Mouse (Mus musculus) erythroblast, embryonic 14.5 days (primary cell): Measurements from ENCODE around the gene Tssk6. TPM values are rescaled to one million over a fixed set of nuclear protein-coding genes. Genes with fewer than 3 reads are reported as not detected.

ENCODE experiments used
- H3K27me3 ChIP-seq: 2 replicates; pipeline ENCODE4 v1.6.1; 2012; ENCODE audit warnings: inconsistent platforms; ENCODE audit not compliant: control insufficient read depth
- H3K36me3 ChIP-seq: 2 replicates; pipeline ENCODE4 v1.6.1; 2012; ENCODE audit warnings: mild to moderate bottlenecking, inconsistent platforms; ENCODE audit not compliant: control insufficient read depth
- H3K4me1 ChIP-seq: 2 replicates; pipeline ENCODE4 v1.6.1; 2012; ENCODE audit warnings: inconsistent platforms; ENCODE audit not compliant: control insufficient read depth
- H3K4me3 ChIP-seq: replicated peaks from 2 replicates; pipeline ENCODE3; 2012; ENCODE audit warnings: moderate library complexity, mild to moderate bottlenecking, inconsistent platforms
- H3K9me3 ChIP-seq: 2 replicates; pipeline ENCODE4 v1.6.1; 2012; ENCODE audit warnings: low read length, inconsistent platforms, mixed read lengths; ENCODE audit not compliant: control insufficient read depth
- GATA1 ChIP-seq: IDR thresholded peaks from 2 replicates; pipeline ENCODE4 v1.6.1; 2012; ENCODE audit warnings: low read length, inconsistent platforms, mixed read lengths
- TAL1 ChIP-seq: IDR thresholded peaks from 3 replicates; pipeline ENCODE4 v1.6.1; 2012; ENCODE audit warnings: low read length, inconsistent platforms, mixed read lengths
- polyA plus RNA-seq: library from polyadenylated mRNA; stranded (reverse); fragments of >175 nt; gene quantifications from 2 replicates; pipeline ENCODE4 v1.2.3, GENCODE M21; 2012

Tssk6 gene
- polyA plus RNA-seq, 1 experiment, result 0.10 TPM

DNA sequence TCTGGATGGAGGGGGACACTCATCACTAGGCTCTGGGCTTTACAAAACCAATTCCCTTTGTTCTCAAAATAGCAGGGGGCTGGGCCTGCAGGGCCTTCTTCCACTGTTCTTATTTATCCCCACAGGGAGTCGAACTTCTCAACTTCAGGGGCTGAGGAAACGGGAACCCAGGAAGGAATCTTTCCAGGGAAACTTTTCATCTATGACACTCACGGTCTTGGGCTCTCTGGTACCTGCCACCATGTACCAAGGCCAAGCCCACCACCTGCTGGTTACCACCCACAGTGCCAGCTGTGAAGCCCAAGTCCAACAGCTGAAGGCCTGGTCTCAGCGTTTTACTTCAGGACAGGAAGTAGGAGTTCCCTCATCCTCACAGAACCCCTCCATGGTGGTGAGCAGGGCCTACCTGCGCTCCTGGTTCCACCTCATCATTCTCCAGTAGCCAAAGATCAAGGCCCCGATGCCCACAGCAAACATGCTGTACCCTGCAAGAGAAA lies 7.1 kb upstream of the Tssk6 start:
- H3K27me3 ChIP-seq, result peaks cover 12% of the 10 kb centered on the region
- no peak overlapping the region for H3K4me3 ChIP-seq
- H3K4me1 ChIP-seq, result peaks cover 24% of the 10 kb centered on the region
- no peaks in the 10 kb centered on the region for H3K9me3 ChIP-seq
- TF ChIP-seq TAL1 (no peak), GATA1 (no peak)
- H3K36me3 ChIP-seq, result peaks cover 69% of the 10 kb centered on the region

DNA sequence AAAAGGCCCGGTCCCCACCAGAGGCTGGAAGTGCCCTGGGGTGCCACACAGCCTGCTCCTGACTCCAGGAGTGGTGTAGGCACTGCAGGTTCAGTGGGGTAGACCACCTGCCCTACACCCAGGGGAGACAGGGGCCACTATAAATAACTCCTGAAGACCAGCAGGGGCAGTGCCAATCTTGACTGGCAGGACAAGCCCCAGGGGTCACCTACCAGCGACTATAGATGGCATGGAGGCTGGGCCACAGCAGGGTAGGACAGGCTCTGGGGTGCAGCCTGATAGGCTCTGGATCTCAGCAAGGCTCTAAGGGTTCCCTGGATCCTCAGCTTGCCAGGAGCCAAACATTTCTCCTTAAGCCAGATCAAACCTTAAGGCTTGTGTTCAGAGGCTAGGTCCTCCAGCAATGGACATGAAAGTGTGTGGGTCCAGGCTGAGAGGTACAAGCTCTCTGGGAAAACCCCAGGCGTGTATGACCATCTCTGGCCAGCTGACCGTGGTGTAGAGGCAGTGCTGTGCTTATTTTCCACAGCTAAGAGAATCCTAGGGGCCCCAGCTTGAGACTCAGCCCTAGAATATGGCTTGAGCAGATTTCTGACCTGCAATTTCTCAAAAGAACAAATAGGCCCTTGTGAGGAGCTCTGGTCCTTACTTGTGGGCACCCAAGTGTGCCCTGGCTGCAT lies 6.1 kb upstream of the Tssk6 start:
- no peaks in the 10 kb centered on the region for H3K9me3 ChIP-seq
- H3K4me1 ChIP-seq, result peaks cover 35% of the 10 kb centered on the region
- TF ChIP-seq GATA1, result no peak
- no peak for TF ChIP-seq TAL1
- no peak overlapping the region for H3K4me3 ChIP-seq
- peaks cover 2% of the 10 kb centered on the region for H3K27me3 ChIP-seq
- H3K36me3 ChIP-seq, result peaks cover 75% of the 10 kb centered on the region

DNA sequence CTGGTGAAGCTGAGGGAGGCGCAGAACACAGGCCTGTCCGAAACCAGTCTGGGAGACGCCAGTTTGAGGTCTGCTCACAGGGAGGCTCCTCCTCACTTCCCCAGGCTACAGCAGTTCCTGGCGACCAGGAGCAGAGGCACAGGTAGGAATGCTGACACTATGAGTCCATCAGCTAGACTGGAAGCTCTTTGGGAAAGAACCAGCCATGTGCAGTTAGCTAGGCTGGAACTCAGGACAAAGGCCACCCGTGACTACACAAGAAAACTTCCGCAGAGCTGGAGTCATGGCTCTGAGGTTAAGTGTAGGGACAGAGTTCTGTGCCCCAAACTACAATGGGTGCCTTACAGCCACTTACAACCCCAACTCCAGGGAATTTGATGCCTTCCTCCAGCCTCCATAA lies 4.1 kb upstream of the Tssk6 start:
- Histone ChIP-seq H3K9me3 (no peaks in the 10 kb centered on the region), H3K36me3 (peaks cover 68% of the 10 kb centered on the region)
- TF ChIP-seq TAL1 (no peak), GATA1 (no peak)

DNA sequence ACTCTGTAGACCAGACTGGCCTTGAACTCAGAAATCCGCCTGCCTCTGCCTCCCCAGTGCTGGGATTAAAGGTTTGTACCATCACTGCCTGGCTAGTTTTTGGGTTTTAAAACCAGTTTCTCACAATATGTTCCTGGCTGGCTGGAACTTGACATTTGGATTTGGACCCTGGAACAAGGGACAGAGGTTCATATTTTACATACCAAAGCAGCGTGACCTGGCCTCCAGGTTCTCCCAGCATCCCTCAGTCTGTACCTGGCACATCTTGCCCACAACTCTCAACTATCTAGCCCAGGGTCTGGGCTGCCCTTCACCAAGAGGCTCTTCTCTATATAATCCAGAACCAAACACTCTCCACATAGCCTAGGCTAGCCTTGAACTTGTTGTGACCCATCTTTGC lies 2.1 kb upstream of the Tssk6 start:
- Histone ChIP-seq H3K9me3 (no peaks in the 10 kb centered on the region), H3K36me3 (peaks cover 48% of the 10 kb centered on the region), H3K4me1 (peaks cover 65% of the 10 kb centered on the region), H3K27me3 (no peaks in the 10 kb centered on the region), H3K4me3 (no peak overlapping the region)
- TF ChIP-seq GATA1 (no peak), TAL1 (no peak)

More for the DNA sequence above, 4.1 kb upstream of the Tssk6 start:
- Histone ChIP-seq H3K4me1 (peaks cover 50% of the 10 kb centered on the region), H3K27me3 (no peaks in the 10 kb centered on the region), H3K4me3 (no peak overlapping the region)

DNA sequence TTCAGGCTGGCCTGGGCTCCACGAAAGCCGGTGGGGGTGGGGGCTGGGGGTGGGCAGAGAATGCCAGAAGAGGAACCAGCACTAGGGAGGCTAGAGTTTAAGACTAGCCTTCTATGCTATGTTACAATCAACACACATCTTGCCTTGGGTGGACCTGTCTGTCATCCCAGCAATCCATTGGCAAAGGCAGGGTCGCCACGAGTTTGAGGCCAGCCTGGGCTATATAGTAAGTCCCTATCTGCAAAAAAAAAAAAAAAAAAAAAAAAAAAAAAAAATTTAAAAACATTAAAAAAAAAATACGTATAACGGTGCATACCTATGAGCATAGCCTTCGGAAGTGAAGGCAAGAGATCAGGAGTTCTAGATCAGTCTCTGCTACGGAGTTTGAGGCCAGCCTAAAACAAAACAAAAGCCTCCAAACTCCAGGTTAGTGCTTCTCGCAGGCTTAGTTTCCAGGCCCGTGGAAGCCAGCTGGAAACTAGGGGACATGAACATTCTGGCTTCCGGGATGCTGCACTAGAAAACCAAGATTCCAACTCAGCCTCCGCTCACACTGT lies 1.0 kb upstream of the Tssk6 start:
- peak overlapping the region; percentile 68 for H3K4me3 ChIP-seq
- H3K36me3 ChIP-seq, result peaks cover 38% of the 10 kb centered on the region
- no peak for TF ChIP-seq TAL1
- TF ChIP-seq GATA1, result no peak
- no peaks in the 10 kb centered on the region for H3K27me3 ChIP-seq
- H3K4me1 ChIP-seq, result peaks cover 73% of the 10 kb centered on the region
- H3K9me3 ChIP-seq, result no peaks in the 10 kb centered on the region

DNA sequence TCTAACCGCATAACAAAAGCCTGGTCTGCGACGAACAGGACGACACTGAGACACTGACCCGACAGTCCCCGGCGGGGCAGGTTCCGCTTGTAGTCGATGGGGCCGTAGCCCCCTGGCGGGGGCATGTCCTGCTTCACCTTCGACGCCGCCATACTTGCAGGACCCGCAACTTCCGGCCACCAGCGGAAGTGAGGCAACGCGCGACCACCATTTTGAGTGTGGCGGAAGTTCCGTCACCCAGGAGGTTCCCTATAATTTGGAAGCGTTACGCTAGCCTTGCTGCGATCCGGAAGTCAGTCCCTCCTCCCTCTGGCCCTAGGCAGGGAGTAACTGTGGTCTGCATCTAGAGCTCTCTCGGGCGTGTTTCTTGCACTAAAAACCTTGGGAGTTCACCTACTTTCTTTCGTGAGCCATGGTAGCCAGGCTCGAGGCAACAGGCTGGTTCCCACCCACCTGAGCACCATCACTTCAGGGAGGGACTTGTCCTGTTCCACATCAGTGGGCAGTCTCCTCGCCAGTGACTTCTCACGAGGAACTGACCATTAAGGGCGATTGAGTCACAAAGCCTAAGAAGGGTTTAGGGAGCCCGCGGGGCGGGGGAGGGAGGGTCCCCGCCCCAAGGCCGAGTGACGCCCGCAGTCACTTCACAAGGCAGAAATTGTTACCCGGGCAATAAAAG lies 361 bp upstream of the Tssk6 start:
- peaks cover 80% of the 10 kb centered on the region for H3K4me1 ChIP-seq
- H3K9me3 ChIP-seq, result no peaks in the 10 kb centered on the region
- TF ChIP-seq GATA1 (no peak), TAL1 (no peak)
- peaks cover 37% of the 10 kb centered on the region for H3K36me3 ChIP-seq
- H3K4me3 ChIP-seq, result peak overlapping the region; percentile 68
- H3K27me3 ChIP-seq, result no peaks in the 10 kb centered on the region

DNA sequence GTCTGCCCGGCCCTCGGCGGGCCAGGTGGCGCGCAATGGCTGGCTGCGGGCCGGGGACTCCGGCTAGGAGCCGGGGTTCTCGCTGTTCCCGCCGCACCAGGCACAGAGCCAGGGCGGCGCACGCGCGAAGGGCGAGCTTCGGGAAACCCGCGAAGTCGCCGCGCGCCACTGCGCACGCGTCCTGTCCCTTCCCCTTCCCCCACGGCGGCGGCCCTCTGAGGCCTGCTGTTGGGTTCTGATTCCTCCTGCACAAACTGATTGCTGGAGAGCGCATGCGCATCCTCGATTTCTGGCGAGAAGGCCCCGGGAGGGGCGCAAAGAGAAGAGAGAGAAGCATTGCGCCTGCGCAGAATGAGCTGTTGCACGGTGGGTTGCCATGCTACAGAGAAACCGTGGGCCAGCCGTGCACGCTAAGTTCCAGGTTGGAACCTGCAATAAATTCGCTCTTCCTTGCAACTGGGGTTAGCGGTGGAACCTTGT lies 1.1 kb downstream of the Tssk6 start:
- H3K4me3 ChIP-seq, result peak overlapping the region; percentile 68
- TF ChIP-seq GATA1, result peak; percentile 47; the same call in 1 of the 2 replicates
- TF ChIP-seq TAL1, result peak; percentile 45; the same call in 1 of the 3 replicates
- peaks cover 69% of the 10 kb centered on the region for H3K4me1 ChIP-seq
- H3K9me3 ChIP-seq, result no peaks in the 10 kb centered on the region
- H3K27me3 ChIP-seq, result no peaks in the 10 kb centered on the region
- peaks cover 33% of the 10 kb centered on the region for H3K36me3 ChIP-seq

DNA sequence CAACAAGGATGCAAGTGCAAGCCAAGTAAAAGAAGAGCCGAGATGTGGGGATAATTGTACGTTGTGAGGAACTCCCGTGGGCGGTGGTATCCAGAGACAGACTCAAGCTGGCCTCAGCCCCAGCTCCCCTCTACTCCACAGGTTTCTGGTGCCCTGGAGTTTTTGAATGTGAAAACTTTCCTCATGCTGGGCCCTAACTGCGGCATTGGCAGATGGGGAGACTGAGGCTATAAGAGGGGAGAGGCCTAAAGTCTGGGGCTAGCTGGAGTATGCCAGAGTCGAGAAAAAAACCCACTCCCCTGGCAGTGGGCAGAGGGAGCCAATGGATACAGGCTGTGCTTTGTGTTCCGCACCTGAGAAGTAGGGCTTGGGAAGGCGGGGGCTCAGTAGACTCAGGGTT lies 2.1 kb downstream of the Tssk6 start:
- H3K27me3 ChIP-seq, result no peaks in the 10 kb centered on the region
- H3K36me3 ChIP-seq, result peaks cover 36% of the 10 kb centered on the region
- peaks cover 65% of the 10 kb centered on the region for H3K4me1 ChIP-seq
- H3K9me3 ChIP-seq, result no peaks in the 10 kb centered on the region
- TF ChIP-seq GATA1 (no peak), TAL1 (no peak)
- peak overlapping the region; percentile 68 for H3K4me3 ChIP-seq

DNA sequence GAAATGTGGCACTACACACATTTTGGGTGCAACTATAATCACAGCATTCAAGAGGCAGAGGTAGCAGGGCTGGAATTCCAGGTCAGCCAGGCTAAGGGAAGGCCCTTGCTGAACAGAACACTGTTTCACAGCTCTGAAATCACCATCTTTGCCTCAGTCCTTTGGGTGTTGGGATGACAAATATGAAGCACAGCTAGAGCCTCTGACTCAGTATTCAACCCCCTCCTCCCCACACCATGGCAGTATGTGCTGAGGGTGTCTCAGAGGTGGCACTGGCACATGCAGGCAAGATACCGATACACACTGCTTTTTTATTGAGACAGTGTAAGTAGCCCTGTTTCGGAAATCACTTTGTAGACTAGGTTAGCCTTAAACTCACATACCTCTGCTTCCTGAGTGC lies 4.3 kb downstream of the Tssk6 start:
- Histone ChIP-seq H3K4me3 (no peak overlapping the region), H3K27me3 (no peaks in the 10 kb centered on the region), H3K4me1 (peaks cover 50% of the 10 kb centered on the region), H3K9me3 (no peaks in the 10 kb centered on the region), H3K36me3 (peaks cover 47% of the 10 kb centered on the region)
- TF ChIP-seq TAL1 (no peak), GATA1 (no peak)
